Mouse (Mus musculus) embryonic facial prominence, embryonic 11.5 days (tissue): ENCODE data around the gene Apoa1. TPM values are rescaled to one million over a fixed set of nuclear protein-coding genes. Genes with fewer than 3 reads are reported as not detected.

ENCODE experiments used
- ATAC-seq: fragments of 200-750 bp; cut with Nextera tagmentation; replicated peaks from 2 replicates; pipeline ENCODE4 v1.8.0; 2017; ENCODE audit warnings: low read depth; ENCODE audit not compliant: insufficient number of reproducible peaks, low FRiP score, low TSS enrichment
- DNase-seq: peaks from one replicate; pipeline ENCODE4 v3.0.0-alpha.2; 2015; ENCODE audit warnings: low spot score
- H3K27ac ChIP-seq: fragments of 300-500 bp; sonication (generic); replicated peaks from 2 replicates; pipeline ENCODE4 v1.5.1; 2014; ENCODE audit warnings: mild to moderate bottlenecking, low read depth, low read length, control low read depth
- H3K27me3 ChIP-seq: fragments of 300-500 bp; sonication (generic); 2 replicates; pipeline ENCODE4 v1.6.1; 2014; ENCODE audit warnings: mild to moderate bottlenecking, low read length, moderate library complexity, mixed read lengths; ENCODE audit not compliant: control insufficient read depth, insufficient read depth
- H3K36me3 ChIP-seq: fragments of 300-500 bp; sonication (generic); replicated peaks from 2 replicates; pipeline ENCODE4 v1.6.1; 2014; ENCODE audit warnings: low read depth, mild to moderate bottlenecking, low read length, moderate library complexity, mixed read lengths; ENCODE audit not compliant: control insufficient read depth, insufficient read depth
- H3K4me1 ChIP-seq: fragments of 300-500 bp; sonication (generic); 2 replicates; pipeline ENCODE4 v1.6.1; 2014; ENCODE audit warnings: low read length, mixed read lengths; ENCODE audit not compliant: control insufficient read depth, insufficient read depth
- H3K4me2 ChIP-seq: fragments of 300-500 bp; sonication (generic); 2 replicates; pipeline ENCODE4 v1.6.1; 2014; ENCODE audit warnings: low read depth, mild to moderate bottlenecking, control low read depth, low read length, moderate library complexity
- H3K4me3 ChIP-seq: fragments of 300-500 bp; sonication (generic); 2 replicates; pipeline ENCODE4 v1.5.1; 2014; ENCODE audit warnings: low read depth, low read length, control low read depth
- H3K9ac ChIP-seq: fragments of 300-500 bp; sonication (generic); replicated peaks from 2 replicates; pipeline ENCODE4 v1.6.1; 2014; ENCODE audit warnings: mild to moderate bottlenecking, control low read depth, low read length
- H3K9me3 ChIP-seq: fragments of 300-500 bp; sonication (generic); replicated peaks from 2 replicates; pipeline ENCODE4 v1.6.1; 2016; ENCODE audit warnings: mild to moderate bottlenecking, low read length, inconsistent platforms, mixed read lengths; ENCODE audit not compliant: control insufficient read depth
- WGBS: fragments of 180-500 bp; shearing (Covaris S2); extraction: QIAGEN DNeasy Blood & Tissue Kit; methylation state at CpG from one replicate; pipeline ENCODE4 v1.1.7; 2014; 5-methylcytosine and 5-hydroxymethylcytosine counted together
- polyA plus RNA-seq: library from polyadenylated mRNA; unstranded; fragments of >200 nt; fragmentation: Nextera tagmentation; extraction: Ambion mirVana; gene quantifications from 2 replicates; pipeline ENCODE4 v1.2.1, GENCODE M21; 2014

The Apoa1 gene
- polyA plus RNA-seq, 1 experiment from 2014 or later = 1.2 TPM

DNA sequence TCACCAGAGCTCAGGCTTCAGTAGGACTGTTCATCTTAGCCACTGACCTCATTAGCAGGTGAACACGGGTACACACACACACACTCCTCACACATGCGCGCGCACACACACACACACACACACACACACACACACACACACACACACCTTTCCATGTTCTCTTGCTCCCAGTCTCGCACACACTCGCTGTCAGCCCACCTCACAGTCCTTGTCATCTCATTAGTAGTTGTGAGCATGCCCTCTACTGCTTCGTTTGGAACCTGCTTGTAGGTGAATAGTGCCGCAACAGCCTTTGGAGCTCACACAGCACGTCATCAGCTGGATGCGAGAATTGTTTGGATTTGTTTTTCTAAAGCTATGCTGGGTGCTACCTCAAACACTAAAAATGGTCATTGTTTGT is 39.0 kb upstream of the Apoa1 start:
- Histone ChIP-seq H3K4me2 (no peak overlapping the region), H3K27me3 (no peaks in the 10 kb centered on the region), H3K4me1 (no peaks in the 10 kb centered on the region), H3K27ac (no peak overlapping the region), H3K36me3 (no peaks in the 10 kb centered on the region), H3K9ac (no peak overlapping the region), H3K4me3 (no peak overlapping the region), H3K9me3 (no peaks in the 10 kb centered on the region)
- DNase-seq = no peak
- 87% methylated on average over 10 of the region's 10 CpGs for WGBS
- ATAC-seq = no peak

GRCm38 (mm10) chr9:46191234-46191633 is 37.1 kb upstream of the Apoa1 start:
- Histone ChIP-seq H3K9me3 (no peaks in the 10 kb centered on the region), H3K27ac (no peak overlapping the region), H3K27me3 (no peaks in the 10 kb centered on the region), H3K4me3 (no peak overlapping the region), H3K9ac (no peak overlapping the region), H3K36me3 (no peaks in the 10 kb centered on the region), H3K4me2 (no peak overlapping the region), H3K4me1 (no peaks in the 10 kb centered on the region)
- WGBS = 59% methylated on average over 8 of the region's 8 CpGs
- DNase-seq (no peak), ATAC-seq (no peak)

DNA sequence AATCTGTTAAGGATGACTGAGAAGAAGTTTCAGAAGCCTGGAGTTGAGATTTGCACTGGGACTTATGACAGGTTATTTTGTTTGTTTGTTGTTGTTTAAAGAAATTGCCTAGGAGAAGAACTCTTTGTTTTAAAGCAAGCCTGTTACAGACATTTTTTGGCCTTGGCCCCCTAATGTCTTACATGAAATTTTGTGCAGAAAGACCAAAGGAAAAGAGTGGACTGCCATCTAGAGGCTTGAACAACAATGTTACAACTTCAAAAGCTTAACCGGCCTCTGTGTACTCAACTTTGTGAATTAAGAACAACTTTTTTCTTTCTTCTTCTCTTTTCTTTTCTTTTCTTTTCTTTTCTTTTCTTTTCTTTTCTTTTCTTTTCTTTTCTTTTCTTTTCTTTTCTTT is 36.7 kb upstream of the Apoa1 start:
- WGBS = 47% methylated on average over 1 of the region's 1 CpGs
- Histone ChIP-seq H3K4me3 (no peak overlapping the region), H3K9ac (no peak overlapping the region), H3K27me3 (no peaks in the 10 kb centered on the region), H3K4me1 (no peaks in the 10 kb centered on the region), H3K27ac (no peak overlapping the region), H3K36me3 (no peaks in the 10 kb centered on the region), H3K4me2 (no peak overlapping the region), H3K9me3 (no peaks in the 10 kb centered on the region)
- no peak for ATAC-seq
- DNase-seq = peak; percentile 72

DNA sequence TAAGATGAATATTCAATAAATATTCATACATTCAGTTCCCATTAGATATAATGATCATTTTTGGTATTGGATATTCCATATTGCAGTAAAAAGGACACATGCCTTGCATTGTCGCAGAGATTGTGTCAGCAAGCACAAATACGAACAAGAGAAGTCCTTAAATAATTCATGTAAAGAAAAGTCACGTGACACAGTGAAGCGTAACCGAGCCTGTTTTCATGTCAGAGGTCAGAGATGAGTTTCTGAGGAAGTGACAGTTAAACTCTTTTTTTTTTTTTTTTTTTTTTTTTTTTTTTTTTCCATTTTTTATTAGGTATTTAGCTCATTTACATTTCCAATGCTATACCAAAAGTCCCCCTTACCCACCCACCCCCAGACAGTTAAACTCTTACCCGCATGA is 35.7 kb upstream of the Apoa1 start:
- 90% methylated on average over 6 of the region's 6 CpGs for WGBS
- DNase-seq = no peak

GRCm38 (mm10) chr9:46194809-46195208 is 33.6 kb upstream of the Apoa1 start:
- Histone ChIP-seq H3K9me3 (no peaks in the 10 kb centered on the region), H3K27ac (no peak overlapping the region), H3K9ac (no peak overlapping the region), H3K4me3 (no peak overlapping the region), H3K4me1 (no peaks in the 10 kb centered on the region), H3K36me3 (no peaks in the 10 kb centered on the region), H3K27me3 (no peaks in the 10 kb centered on the region), H3K4me2 (no peak overlapping the region)
- DNase-seq (no peak), ATAC-seq (no peak)
- 87% methylated on average over 9 of the region's 9 CpGs for WGBS

More for the DNA sequence above, 35.7 kb upstream of the Apoa1 start:
- no peaks in the 10 kb centered on the region for H3K9me3 ChIP-seq
- no peak overlapping the region for H3K4me2 ChIP-seq
- H3K27ac ChIP-seq = no peak overlapping the region
- H3K4me1 ChIP-seq = no peaks in the 10 kb centered on the region
- H3K4me3 ChIP-seq = no peak overlapping the region
- no peaks in the 10 kb centered on the region for H3K27me3 ChIP-seq
- ATAC-seq = no peak
- H3K36me3 ChIP-seq = no peaks in the 10 kb centered on the region
- H3K9ac ChIP-seq = no peak overlapping the region

DNA sequence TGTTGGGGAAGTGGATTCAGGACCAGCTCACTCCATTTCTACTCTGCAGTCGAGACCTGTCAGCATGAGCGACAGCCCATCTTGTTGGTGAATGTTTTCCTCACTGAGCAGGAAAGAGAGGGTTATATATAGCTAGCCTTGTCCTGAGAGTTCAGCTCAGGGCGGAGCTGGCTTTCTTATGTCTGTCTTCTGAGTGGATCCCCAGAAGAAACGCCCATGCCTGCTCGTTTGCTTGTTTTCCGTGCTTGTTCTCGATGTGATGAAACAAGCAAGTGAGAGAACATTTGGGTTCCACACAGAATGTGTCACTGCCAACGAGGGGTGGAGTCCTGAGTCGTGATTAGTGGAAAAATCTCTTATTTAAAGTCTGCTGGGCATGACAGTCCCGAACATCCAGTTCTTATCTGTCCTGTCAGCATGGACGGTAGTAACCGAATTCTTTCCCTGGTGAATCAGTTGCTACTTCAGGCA is 31.6 kb upstream of the Apoa1 start:
- H3K27me3 ChIP-seq = no peaks in the 10 kb centered on the region
- H3K4me3 ChIP-seq = no peak overlapping the region
- no peak overlapping the region for H3K4me2 ChIP-seq
- no peak for DNase-seq
- no peak for ATAC-seq
- H3K9ac ChIP-seq = no peak overlapping the region
- H3K4me1 ChIP-seq = no peaks in the 10 kb centered on the region
- no peaks in the 10 kb centered on the region; the same call in 1 of the 2 replicates for H3K36me3 ChIP-seq
- 84% methylated on average over 12 of the region's 12 CpGs for WGBS
- no peaks in the 10 kb centered on the region for H3K9me3 ChIP-seq
- no peak overlapping the region for H3K27ac ChIP-seq

GRCm38 (mm10) chr9:46198461-46198860 is 29.9 kb upstream of the Apoa1 start:
- 90% methylated on average over 9 of the region's 9 CpGs for WGBS
- no peak overlapping the region for H3K4me3 ChIP-seq
- H3K36me3 ChIP-seq = no peaks in the 10 kb centered on the region; the same call in 1 of the 2 replicates
- H3K9ac ChIP-seq = no peak overlapping the region
- H3K9me3 ChIP-seq = no peaks in the 10 kb centered on the region
- no peak for DNase-seq
- H3K4me2 ChIP-seq = no peak overlapping the region
- no peaks in the 10 kb centered on the region for H3K4me1 ChIP-seq
- no peak overlapping the region for H3K27ac ChIP-seq
- no peak for ATAC-seq
- no peaks in the 10 kb centered on the region for H3K27me3 ChIP-seq

DNA sequence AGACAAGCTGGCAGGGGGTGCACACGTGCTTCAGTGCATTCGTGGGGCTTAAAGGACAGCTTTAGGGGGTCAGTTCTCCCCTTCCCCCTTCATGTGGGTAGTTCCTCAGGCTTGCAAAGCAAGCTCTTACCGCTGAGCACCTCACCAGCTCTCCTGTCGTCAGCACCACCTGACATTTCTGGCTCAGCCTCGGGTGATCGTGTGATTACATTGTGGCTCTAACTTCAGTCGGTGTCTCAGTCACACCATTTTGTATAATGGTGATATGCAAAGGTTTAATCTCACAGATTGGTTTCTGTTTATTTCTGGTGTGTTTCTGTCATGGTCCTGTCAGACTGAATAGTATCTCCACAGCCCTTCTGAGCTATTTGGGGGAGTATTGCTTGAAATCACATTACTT is 29.4 kb upstream of the Apoa1 start:
- Histone ChIP-seq H3K4me2 (no peak overlapping the region), H3K4me3 (no peak overlapping the region), H3K27ac (no peak overlapping the region), H3K9ac (no peak overlapping the region), H3K4me1 (no peaks in the 10 kb centered on the region), H3K9me3 (no peaks in the 10 kb centered on the region), H3K36me3 (no peaks in the 10 kb centered on the region; the same call in 1 of the 2 replicates), H3K27me3 (no peaks in the 10 kb centered on the region)
- no peak for DNase-seq
- ATAC-seq = no peak
- WGBS = 88% methylated on average over 7 of the region's 7 CpGs
